Mouse (Mus musculus): Measurements from ENCODE around the gene H1f0.
A peak's percentile ranks its signal among the peaks of the same experiment; 100 is the strongest.

The H1f0 gene

DNA sequence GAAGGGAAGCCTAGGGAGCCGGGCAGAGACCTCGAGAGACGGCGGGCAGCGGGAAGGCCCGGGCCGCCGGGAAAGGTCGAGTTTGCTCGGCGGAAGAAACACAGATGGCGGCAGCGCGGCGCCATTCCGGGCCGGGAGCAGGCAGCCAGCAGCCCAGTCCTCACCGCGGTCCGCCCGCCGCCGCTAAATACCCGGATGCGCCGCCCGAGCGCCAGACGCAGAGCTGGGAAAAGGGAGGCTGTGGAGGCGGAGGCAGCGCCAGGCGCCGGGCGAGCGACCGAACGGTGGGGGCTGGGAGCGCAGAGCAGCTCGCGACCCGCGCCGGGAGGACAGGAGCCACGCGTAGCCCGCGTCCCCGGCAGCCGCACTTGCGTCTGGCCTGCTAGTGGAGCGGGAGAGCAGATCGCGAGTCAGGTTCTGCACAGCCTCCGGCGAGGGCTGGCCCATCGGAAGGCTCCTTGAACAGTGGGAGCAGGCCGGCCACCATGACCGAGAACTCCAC, at the start of gene H1f0:
H1f0 (plus strand) TSS at position 214 of the 502 bp plus-strand sequence.
- DNase-seq (ENCODE audit: low spot score), result peak; percentile 95

DNA sequence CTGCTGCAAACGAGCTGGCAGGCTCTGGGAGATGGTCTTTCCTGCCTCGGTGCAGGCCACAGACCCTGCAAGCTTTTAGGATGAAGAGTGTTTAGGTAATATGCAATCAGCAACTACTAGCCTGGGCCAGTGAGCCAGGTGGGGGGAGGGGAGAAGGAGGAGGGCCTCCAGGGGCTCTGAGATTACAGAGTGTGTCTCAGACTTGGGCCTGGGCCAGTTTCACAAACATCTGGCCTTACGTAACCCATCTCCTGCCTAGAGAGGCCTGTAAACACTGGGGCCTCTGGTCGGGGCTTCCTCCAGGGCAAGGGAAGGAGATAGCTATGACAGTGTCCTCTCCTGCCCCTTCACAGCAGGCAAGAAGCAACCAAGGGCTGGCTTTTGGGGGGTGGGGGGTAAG, 49.4 kb upstream of the H1f0 start:
- peak; percentile 70 for DNase-seq (ENCODE audit: low spot score)

DNA sequence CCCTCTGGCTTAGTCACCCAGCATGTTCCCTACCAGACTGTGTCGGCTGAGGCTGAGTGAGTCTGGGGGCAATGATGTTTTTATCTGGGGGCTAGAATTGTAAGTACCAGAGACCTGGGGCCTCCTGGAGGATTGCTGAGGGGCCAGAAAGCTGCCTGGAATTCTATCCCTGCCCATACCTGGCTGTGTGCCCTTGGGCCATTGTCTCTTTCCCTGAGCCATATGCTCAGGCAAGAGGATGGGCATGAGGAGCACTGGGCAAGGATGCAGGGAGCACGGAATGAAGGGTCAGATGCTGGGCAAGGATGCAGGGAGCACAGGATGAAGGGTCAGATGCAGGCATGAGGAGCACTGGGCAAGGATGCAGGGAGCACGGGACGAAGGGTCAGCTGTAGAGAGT, 48.2 kb upstream of the H1f0 start:
- no peak for DNase-seq (ENCODE audit: low spot score)

DNA sequence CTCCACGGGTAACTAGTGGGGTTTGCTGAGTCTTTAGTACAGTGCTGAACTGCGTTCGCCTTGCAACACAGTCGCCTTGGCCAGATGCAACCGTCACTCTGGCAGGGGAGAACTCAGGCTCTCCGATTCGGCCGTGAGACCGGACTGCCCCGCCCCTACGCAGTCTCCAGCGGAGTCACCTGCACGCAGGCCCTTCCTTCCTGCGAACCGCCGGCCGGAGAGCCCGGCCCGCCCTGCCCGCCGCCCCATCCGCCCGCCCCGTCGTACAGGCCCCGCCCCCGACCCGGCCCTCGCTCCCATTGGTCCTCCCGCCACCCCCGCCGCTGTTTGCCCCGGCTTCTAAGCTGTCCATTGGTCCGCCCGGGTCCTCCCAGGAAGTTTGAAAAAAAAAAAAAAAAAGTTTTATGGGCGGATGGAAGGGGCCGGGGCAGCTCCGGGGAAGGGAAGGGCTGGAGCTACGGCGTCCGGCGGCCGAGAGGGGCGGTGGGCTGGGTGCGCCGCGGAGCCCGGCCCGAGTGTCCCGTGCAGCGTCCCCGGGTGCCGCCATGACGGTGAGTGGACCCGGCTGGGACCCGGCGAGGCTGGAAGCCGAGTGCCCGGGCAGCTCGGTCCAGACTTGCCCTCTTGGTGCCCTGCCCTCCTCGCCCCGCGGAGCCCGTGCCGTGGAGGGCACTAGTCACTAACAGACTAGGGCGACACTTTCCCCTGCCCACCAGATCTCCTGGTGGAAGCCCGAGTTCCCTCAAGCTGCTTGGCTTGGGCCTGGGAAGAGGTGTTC, 45.4 kb upstream of the H1f0 start:
- peak; percentile 74 for DNase-seq (ENCODE audit: low spot score)

DNA sequence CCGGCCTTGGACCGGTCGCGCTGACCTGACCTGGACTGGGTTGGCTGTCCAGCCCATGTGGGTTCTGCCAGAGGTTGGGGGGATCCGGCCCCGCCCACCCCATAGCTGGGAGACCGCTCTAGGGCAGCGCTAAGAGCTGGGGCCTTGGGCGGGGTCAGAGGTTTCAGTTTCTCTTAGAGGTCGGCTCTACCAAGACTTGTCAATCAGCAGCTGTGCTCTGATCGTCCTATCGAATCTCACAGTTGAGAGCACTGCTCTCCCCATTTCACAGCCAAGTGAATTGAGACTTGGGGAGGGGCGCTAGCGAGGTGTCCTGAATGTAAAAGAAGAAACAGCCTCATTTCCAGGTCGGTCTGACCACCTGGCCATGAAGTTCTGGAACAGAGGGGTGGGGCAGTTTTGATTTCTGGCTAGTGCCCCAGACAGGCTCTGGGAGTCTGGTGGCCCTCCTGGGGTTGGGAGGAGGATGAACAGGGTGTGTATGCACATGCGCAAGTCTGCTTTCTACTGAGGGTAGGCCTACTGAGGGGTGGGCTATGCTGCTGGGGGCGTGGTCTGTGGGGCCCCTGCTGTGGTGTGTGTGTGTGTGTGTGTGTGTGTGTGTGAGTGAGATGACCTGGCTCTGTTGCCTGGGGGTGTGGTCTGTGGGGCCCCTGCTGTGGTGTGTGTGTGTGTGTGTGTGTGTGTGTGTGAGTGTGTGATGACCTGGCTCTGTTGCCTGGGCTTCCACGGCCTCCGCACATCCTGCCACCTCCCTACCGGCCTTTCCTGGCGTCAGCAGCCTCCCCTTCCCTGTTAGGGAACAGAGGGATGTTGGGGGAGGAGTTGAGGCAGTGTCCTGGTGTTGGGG, 44.6 kb upstream of the H1f0 start:
- peak; percentile 39 for DNase-seq (ENCODE audit: low spot score)

DNA sequence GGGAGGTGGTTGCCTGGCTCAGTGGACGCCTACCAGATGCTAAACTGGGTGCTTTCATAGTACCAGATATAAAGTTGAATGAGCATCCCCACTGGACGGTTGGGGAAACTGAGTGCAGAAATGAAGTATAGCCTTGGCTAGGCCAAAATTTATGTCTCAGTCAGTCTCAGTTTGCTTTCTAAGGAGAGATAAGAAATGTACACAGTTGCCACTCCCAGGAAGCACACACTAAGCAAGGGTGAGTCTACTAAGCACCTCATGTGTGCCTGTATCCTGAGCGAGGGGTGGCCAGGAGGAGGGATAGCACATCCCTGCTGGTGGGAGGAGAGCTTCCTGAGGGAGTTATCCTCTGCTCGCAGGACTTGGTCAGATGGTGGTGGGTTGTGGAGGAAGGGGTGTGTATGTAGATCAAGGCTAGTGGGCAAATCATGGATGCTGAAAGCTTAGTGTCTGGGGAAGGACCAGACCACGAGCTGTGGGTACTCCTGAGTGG, 43.9 kb upstream of the H1f0 start:
- no peak for DNase-seq (ENCODE audit: low spot score)

DNA sequence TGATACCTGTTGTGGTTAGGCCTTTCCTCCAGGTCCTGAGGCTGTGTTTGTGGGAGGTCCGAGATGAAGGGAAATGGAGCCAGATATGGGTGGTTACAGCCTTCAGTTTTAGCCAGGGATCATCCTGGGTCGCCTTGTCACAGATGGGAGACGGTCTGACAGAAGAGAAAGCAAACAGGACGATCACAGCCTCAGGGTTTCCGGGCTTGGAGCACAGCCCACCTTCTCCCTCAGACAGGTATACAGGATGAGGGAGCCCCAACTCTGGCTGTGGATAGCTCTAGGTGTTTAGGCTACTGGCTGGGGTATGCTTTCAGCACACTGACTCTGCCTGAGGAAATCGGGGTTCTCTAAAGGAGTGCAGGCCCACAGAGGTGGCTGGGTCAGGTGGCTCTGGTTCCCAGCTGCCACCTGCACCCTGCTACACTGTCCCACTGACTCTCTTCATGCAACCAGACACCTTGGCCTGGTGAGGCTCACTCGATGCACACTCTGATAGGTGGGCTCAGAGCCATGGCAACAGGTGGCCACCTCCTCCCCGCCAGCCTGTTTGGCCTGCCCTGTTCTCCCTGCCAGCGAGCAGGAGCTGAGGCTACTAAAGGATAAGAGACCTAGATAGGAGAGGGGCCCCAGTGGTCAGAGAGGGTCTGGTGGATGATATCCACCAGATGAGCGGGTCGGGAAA, 41.6 kb upstream of the H1f0 start:
- no peak for DNase-seq (ENCODE audit: low spot score)

DNA sequence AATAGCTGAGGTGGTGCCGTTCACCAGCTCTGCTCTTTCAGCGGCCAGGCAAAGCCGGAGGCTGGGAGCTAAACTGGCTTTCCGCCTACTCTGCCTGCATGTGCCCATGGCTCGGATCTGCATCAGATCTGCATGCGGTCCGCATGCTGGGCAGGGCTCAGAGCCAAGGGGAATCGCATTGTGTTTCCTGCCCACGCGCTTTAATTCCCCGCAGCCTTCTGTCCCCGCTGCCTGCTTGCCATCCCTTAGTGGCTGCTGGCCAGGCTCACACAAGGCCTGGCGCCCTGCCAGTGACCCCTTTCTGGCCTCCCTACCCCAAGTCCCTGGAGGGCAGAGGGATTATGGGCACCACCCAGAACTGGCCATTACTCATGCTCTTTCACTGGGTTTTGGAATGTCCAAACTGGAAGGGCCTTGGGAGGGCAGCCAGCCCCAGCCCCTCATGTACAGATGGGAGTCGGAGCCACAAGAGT, 39.7 kb upstream of the H1f0 start:
- DNase-seq (ENCODE audit: low spot score), result peak; percentile 31

DNA sequence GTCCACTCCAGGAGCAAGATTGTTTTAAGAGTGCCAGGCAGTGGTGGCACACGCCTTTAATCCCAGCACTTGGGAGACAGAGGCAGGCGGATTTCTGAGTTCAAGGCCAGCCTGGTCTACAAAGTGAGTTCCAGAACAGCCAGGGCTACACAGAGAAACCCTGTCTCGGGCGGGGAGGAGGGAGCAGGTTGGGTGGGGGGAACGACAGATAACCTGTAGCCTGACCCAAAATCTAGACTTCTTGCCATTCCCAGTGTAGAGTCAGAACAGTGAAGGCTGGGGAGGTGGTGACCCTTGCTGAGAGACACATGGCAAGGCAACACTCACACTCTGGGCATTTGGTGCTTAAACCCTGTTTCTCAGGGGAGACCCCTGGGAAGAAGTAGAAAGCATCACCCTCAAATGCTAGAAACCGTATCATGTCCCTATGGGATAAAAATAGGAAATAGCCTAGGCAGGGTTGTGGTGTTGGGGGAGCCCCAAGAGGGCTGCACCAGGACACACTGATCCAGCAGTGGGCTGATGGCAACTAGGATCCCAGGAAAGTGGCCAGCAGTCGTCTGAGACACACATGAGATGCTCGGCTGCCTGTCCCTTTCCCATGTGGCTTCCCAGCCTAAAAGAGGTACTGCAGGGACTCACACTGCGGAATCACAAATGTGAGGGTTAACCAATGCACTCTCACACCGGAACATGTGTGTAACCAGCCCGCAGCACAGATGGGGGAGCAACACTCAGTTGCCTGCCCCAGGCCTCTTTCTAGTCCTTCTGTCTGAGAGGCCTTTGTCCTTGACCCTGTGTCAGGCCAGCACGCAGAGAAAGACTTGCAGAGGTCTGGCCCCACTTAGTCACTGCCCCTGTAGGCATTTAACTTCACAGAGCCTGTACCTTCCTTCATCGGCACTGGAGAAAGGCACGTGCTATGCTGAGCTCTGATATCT, 38.8 kb upstream of the H1f0 start:
- no peak for DNase-seq (ENCODE audit: low spot score)

DNA sequence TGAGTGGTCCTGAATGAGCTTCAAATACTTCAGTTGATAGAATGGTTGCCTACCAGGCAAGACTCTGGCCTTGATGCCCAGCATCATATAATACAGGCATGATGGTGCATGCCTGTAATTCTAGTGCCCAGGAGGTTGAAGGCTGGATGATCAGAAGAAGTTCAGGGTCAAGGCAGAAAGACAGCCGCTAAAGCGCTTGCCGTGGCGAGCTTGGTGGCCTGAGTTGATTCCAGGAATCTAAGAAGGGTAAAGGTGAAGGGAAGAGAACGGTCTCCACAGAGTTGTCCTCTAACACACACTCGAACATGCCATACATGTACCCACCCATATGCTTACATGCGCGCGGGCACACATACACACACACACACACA, 38.2 kb upstream of the H1f0 start:
- DNase-seq (ENCODE audit: low spot score), result no peak

DNA sequence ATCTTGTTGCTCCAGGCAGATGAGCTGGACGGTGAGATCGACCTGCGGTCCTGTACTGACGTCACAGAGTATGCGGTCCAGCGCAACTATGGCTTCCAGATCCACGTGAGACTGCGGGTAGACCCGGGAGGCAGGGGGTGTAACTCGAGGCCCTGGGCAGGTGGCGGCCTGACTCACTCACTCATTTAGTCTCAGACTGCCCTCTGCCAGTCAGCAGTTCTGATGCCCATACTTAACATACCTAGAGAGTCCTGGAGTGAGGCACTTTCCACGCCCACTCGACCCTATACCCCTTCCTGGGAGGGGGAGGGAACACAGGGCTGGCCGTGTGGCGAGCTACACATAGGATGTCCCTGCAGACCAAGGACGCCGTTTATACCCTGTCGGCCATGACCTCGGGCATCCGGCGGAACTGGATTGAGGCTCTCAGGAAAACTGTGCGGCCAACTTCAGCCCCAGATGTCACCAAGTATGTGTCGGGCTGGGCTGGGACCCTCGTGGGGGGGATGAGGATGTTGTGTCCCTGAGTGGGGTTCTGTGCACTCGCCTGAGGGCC, 37.2 kb upstream of the H1f0 start:
- DNase-seq (ENCODE audit: low spot score), result no peak

DNA sequence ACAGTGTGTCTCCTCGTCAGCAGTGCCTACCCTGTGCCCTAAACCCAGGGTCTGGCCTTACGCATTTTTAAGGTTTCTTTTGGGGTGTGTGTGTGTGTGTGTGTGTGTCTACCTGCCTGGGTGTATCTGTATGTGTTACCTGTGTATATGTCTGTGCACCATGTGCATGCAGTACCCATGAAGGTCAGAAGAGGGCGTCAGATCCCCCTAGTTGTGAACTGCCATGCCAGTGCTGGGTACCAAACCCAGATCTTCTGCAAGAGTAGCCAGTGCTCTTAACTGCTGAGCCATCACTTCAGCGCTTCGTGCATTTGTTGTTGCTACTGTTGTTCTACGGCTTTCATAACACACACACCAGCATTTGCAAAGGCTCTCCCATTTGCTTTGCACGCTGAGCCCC, 36.0 kb upstream of the H1f0 start:
- DNase-seq (ENCODE audit: low spot score), result no peak

DNA sequence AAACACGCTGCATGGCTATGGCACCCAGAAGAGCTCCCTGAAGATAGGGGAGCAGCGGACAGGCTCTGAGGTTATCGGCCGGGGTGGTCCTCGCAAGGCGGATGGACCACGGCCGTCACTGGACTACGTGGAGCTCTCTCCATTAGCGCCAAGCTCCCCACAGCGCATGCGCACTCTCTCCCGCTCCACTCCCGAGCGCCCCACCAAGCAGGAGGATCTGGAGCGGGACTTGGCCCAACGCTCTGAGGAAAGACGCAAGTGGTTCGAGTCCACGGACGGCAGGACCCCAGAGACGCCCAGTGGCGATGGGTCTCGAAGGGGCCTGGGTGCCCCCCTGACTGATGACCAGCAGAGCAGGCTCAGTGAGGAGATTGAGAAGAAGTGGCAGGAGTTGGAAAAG, 35.3 kb upstream of the H1f0 start:
- no peak for DNase-seq (ENCODE audit: low spot score)

DNA sequence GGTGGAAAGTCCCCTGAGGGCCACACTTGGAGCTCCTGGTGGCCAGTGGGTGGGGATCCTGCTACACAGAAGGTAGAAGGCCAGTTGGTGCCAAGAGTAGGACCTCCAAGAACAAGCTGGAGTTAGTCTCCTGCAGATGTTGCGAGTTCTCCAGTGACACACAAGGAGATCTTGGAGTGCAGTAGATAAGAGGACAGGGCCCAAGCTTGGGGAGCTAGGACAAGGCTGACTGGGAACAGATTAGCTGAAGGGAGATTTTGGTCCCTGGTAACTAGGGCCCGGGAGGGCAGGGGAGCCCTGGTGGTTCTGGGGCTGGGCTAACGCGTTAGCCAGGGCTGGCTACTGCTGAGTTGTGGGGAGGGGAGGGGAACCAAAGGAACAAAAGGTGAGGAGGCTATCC, 32.3 kb upstream of the H1f0 start:
- no peak for DNase-seq (ENCODE audit: low spot score)

DNA sequence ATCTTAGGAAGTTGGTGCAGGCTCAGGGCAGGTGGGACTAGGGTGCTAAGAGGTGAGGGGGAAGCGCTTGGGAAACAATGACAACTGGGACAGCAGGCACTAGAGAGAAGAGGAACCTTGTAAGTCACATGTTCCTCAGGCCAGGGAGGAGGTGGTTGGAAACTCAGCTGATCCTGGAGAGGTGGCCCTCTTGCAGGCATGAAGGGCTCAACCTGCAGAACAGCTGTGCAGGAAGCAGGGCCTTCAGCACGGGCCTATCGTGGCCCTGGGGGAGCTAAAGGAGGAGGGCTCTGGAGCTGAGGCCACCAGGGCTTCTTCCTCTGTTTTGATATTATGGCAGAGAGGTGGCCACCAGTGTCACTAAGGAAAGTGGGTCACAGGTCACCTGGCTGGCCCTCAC, 31.6 kb upstream of the H1f0 start:
- DNase-seq (ENCODE audit: low spot score), result no peak

DNA sequence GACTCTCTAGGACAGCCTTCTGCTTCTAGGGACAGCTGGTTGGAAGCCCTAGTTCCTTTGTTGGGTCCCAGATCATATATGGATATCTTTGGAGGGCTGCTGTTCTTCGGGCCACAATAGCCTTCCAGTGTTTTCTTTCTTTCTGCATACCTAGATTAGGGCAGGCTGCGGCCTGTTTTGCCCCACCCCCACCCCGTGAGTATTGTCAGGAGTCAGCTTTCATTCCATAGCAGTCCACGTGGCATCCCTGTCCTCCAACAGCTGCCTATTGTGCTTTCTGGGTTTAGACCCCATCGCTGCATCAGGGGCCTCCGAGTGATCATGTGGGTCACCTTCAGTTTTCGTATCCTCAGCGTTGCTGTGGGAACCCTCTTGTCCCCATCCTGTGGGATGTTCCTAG, 29.9 kb upstream of the H1f0 start:
- no peak for DNase-seq (ENCODE audit: low spot score)

DNA sequence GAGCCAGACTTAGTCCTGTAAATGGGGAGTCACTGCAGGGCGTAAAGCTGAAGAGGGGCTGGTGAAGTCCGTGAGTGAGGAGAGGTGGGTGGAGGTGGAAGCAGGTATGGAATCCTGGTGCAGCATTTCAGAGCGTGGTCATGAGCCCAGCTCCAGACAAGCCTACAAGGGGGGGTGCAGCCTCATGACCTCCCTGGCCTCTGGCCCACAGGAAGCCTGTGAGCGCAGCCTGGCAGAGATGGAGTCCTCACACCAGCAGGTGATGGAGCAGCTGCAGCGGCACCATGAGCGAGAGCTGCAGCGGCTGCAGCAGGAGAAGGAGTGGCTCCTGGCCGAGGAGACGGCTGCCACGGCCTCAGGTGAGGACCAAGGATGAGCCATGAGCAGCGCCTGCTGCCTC, 28.7 kb upstream of the H1f0 start:
- DNase-seq (ENCODE audit: low spot score), result no peak

DNA sequence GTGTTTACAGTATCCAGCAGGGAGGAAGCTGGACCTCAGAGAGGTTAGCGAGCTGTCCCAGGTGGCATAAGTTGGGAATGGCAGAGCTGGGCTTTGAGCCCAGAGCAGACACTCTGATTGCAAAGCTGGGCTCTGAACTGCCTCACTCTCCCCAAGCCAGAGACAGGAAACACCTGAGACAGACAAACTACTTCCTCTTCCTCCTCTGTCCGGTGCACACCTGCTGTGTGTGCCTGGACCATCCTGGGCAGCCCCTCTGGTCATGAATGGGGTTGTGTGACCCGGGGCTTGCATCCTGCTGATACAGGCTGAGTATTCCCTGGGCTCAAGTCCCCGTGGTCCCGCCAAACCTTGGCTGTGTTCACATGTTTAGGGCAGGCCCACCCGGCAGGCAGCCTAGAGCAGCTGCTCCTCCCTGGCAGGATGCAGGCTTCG, 27.9 kb upstream of the H1f0 start:
- DNase-seq (ENCODE audit: low spot score), result no peak

DNA sequence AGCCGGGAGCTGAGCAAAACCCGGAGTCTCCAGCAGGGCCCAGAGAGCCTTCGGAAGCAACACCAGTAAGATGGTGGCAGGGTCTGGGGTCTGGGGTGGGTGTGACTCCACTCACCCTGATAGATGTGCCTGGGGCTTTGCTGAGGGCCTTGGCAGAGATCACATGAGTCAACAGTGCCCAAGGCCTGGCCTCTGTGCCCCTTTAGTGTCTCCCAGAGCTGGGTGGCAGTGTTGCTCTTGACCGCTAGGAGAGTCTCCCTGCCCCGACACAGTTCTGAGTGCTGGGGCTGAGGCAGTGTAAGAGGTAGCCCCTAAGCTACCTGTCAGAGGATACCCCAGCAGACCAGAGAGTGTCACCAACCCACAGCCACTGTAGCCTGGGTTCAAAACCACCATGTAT, 26.7 kb upstream of the H1f0 start:
- no peak for DNase-seq (ENCODE audit: low spot score)

DNA sequence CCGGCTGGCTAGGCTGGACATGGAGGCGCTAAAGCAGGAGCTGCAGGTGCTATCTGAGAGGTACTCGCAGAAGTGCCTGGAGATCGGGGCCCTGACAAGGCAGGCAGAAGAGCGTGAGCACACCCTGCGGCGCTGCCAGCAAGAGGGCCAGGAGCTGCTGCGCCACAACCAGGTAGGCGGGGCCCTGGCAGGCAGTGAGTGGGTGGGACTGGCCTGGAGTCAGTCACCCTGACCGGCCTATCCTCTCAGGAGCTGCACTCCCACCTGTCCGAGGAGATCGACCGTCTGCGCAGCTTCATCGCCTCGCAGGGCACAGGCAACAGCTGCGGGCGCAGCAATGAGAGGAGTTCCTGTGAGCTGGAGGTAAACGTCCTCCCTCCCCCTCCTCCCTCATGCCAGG, 26.2 kb upstream of the H1f0 start:
- no peak for DNase-seq (ENCODE audit: low spot score)

DNA sequence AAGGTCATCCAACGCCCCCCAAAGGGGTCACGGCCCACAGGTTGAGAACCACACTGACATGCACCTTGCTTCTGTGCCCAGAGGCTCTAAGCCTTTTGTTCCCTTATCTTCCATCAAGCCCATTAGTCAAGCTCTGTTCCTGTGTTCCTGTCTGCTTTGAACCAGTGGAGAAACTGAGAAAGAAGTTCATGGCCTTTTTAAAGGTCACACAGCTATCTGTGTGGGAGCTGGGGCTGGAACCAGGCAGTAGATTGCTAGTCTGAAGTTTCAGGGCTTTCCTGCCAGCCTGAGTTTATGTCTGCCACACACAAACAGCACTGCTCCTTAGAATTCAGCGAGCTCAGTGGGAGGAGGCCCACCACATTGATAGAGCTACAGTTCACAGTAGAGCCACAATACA, 25.2 kb upstream of the H1f0 start:
- DNase-seq (ENCODE audit: low spot score), result no peak
